Mouse (Mus musculus) lung, embryonic 14.5 days (tissue): Measurements from ENCODE around the gene Rrp1. TPM values are rescaled to one million over a fixed set of nuclear protein-coding genes. Genes with fewer than 3 reads are reported as not detected.
A peak's percentile ranks its signal among the peaks of the same experiment; 100 is the strongest.

Experiments
- ATAC-seq: fragments of 200-750 bp; cut with Nextera tagmentation; 2 replicates; pipeline ENCODE4 v1.8.0; 2017; ENCODE audit warnings: mild to moderate bottlenecking, moderate TSS enrichment, moderate library complexity; ENCODE audit not compliant: insufficient read depth
- DNase-seq: peaks from one replicate; pipeline ENCODE4 v3.0.0-alpha.2; 2015
- H3K27ac ChIP-seq: fragments of 300-500 bp; sonication (generic); 2 replicates; pipeline ENCODE4 v1.5.1; 2014; ENCODE audit warnings: low read depth, mild to moderate bottlenecking, moderate library complexity
- H3K27me3 ChIP-seq: fragments of 300-500 bp; sonication (generic); 2 replicates; pipeline ENCODE4 v1.6.1; 2014; ENCODE audit warnings: low read length, control low read depth; ENCODE audit not compliant: insufficient read depth
- H3K36me3 ChIP-seq: fragments of 300-500 bp; sonication (generic); 2 replicates; pipeline ENCODE4 v1.6.1; 2014; ENCODE audit warnings: control low read depth; ENCODE audit not compliant: insufficient read depth
- H3K4me1 ChIP-seq: fragments of 300-500 bp; sonication (generic); 2 replicates; pipeline ENCODE4 v1.6.1; 2014; ENCODE audit warnings: antibody characterized with exemption, control low read depth; ENCODE audit not compliant: insufficient read depth
- H3K4me2 ChIP-seq: fragments of 300-500 bp; sonication (generic); 2 replicates; pipeline ENCODE4 v1.6.1; 2014; ENCODE audit warnings: mild to moderate bottlenecking
- H3K4me3 ChIP-seq: fragments of 300-500 bp; sonication (generic); 2 replicates; pipeline ENCODE4 v1.5.1; 2014; ENCODE audit warnings: low read depth, low read length
- H3K9ac ChIP-seq: fragments of 300-500 bp; sonication (generic); 2 replicates; pipeline ENCODE4 v1.6.1; 2014
- H3K9me3 ChIP-seq: fragments of 300-500 bp; sonication (generic); 2 replicates; pipeline ENCODE4 v1.6.1; 2016; ENCODE audit warnings: low read depth, low read length, control low read depth
- CTCF ChIP-seq: IDR thresholded peaks from 2 replicates; pipeline ENCODE4 v1.5.1; 2016; ENCODE audit warnings: antibody characterized with exemption, low read depth
- WGBS: fragments of 180-500 bp; shearing (Covaris S2); extraction: QIAGEN DNeasy Blood & Tissue Kit; methylation state at CpG from one replicate; pipeline ENCODE4 v1.1.7; 2014; 5-methylcytosine and 5-hydroxymethylcytosine counted together
- polyA plus RNA-seq: library from polyadenylated mRNA; unstranded; fragments of >200 nt; fragmentation: Nextera tagmentation; extraction: Ambion mirVana; gene quantifications from 2 replicates; pipeline ENCODE4 v1.2.1, GENCODE M21; 2014

The Rrp1 gene
- polyA plus RNA-seq, 1 experiment from 2014 or later: 249 TPM

GRCm38 (mm10) chr10:78439550-78439949 is 26.7 kb upstream of the Rrp1 start:
- H3K27ac ChIP-seq: no peak overlapping the region
- no peak overlapping the region for H3K9ac ChIP-seq
- no peak overlapping the region for H3K4me3 ChIP-seq
- peak; percentile 70 for TF ChIP-seq CTCF
- H3K36me3 ChIP-seq: peaks cover 3% of the 10 kb centered on the region; the same call in 1 of the 2 replicates
- H3K27me3 ChIP-seq: no peaks in the 10 kb centered on the region
- H3K4me2 ChIP-seq: no peak overlapping the region
- no peak for DNase-seq
- 70% methylated on average over 4 of the region's 5 CpGs for WGBS
- no peaks in the 10 kb centered on the region for H3K4me1 ChIP-seq
- no peaks in the 10 kb centered on the region for H3K9me3 ChIP-seq
- no peak for ATAC-seq

DNA sequence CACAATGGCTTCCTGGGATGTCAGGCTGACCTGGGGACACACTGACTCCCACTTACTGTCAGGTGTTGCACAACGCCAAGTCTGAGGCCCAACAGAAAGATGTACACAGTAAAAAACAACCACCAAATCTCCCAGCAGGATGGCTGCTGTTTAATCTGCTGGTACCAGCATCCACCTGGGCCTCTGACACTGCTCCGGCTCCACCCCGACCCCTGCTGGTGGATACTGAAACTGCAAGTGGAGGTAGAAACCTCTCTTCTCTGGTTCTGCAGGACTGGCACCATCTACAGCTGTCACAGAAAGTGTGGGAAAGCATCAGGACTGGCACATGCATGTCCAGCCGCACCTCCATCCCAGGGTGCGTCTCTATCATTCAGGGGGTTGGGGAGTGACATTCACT is 25.3 kb upstream of the Rrp1 start:
- DNase-seq: peak; percentile 76
- Histone ChIP-seq H3K4me1 (no peaks in the 10 kb centered on the region), H3K9ac (no peak overlapping the region), H3K4me3 (no peak overlapping the region), H3K27me3 (no peaks in the 10 kb centered on the region), H3K4me2 (no peak overlapping the region), H3K9me3 (no peaks in the 10 kb centered on the region), H3K27ac (no peak overlapping the region), H3K36me3 (no peaks in the 10 kb centered on the region)
- TF ChIP-seq CTCF: peak; percentile 98
- peak; percentile 26; the same call in 1 of the 2 replicates for ATAC-seq
- 10% methylated on average over 5 of the region's 5 CpGs for WGBS

DNA sequence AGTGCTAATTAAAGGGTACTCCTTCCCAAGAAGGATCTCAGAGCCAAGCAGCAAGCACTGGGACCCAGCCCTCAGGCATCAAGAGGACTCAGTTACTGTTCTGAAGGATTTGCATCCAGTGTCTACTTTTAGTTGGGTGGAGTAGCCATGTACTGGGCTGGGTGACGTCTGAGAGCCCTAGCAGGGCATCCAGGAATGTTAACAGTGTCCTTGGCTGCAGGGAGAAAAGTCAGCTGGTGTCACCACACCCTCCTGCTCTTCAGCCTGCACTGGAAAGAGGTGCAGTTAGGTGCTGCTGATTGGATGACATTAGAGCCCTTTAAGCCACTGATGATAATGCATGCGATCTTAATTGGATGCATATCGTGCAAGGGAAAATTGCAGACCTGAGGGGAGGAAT is 20.0 kb upstream of the Rrp1 start:
- H3K27ac ChIP-seq: no peak overlapping the region
- ATAC-seq: no peak

DNA sequence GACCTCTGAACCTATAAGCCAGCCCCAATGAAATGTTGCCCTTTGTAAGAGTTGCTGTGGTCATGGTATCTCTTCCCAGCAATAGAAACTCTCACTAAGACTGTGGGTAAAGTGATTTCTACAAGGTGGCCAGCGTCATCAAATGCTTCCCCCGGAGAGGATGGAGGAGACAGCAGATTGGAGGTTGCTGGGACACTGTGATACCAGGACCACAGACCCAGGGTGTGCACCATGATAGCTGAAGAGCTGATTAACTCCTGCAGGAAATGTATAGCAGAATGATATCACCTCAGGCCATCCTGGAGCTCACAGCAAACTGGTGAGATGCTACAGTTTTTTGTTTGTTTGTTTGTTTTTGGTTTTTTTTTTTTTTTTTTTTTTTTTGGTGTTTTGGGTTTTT is 16.9 kb upstream of the Rrp1 start:
- 86% methylated on average over 2 of the region's 2 CpGs for WGBS
- DNase-seq (no peak), ATAC-seq (no peak)
- Histone ChIP-seq H3K4me2 (no peak overlapping the region), H3K9ac (no peak overlapping the region), H3K4me3 (no peak overlapping the region), H3K27ac (no peak overlapping the region), H3K4me1 (0 out of 2 replicates have a peak, but pooled peaks cover 5% of the 10 kb centered on the region), H3K27me3 (no peaks in the 10 kb centered on the region), H3K36me3 (peaks cover 20% of the 10 kb centered on the region), H3K9me3 (no peaks in the 10 kb centered on the region)
- TF ChIP-seq CTCF: no peak

More for the DNA sequence above, 20.0 kb upstream of the Rrp1 start:
- WGBS: 55% methylated on average over 3 of the region's 3 CpGs
- H3K4me2 ChIP-seq: no peak overlapping the region
- H3K36me3 ChIP-seq: peaks cover 11% of the 10 kb centered on the region
- no peaks in the 10 kb centered on the region for H3K9me3 ChIP-seq
- H3K4me1 ChIP-seq: no peaks in the 10 kb centered on the region
- H3K4me3 ChIP-seq: no peak overlapping the region
- no peak for DNase-seq
- no peak overlapping the region for H3K9ac ChIP-seq
- no peaks in the 10 kb centered on the region for H3K27me3 ChIP-seq
- TF ChIP-seq CTCF: no peak

- Histone ChIP-seq H3K36me3 (peaks cover 20% of the 10 kb centered on the region), H3K4me1 (0 out of 2 replicates have a peak, but pooled peaks cover 6% of the 10 kb centered on the region), H3K4me3 (no peak overlapping the region), H3K9ac (no peak overlapping the region), H3K4me2 (no peak overlapping the region), H3K27me3 (no peaks in the 10 kb centered on the region), H3K9me3 (no peaks in the 10 kb centered on the region), H3K27ac (no peak overlapping the region)
- no peak for TF ChIP-seq CTCF
- WGBS: 83% methylated on average over 5 of the region's 5 CpGs
- ATAC-seq: no peak
- no peak for DNase-seq
Measured at GRCm38 (mm10) chr10:78429180-78429579, 16.3 kb upstream of the Rrp1 start.

- Histone ChIP-seq H3K4me1 (0 out of 2 replicates have a peak, but pooled peaks cover 6% of the 10 kb centered on the region), H3K9ac (no peak overlapping the region), H3K4me3 (no peak overlapping the region), H3K4me2 (no peak overlapping the region), H3K9me3 (no peaks in the 10 kb centered on the region), H3K36me3 (peaks cover 20% of the 10 kb centered on the region), H3K27me3 (no peaks in the 10 kb centered on the region), H3K27ac (no peak overlapping the region)
- ATAC-seq (no peak), DNase-seq (no peak)
- TF ChIP-seq CTCF: no peak
- WGBS: 93% methylated on average over 11 of the region's 11 CpGs
Measured at GRCm38 (mm10) chr10:78428070-78428469, 15.2 kb upstream of the Rrp1 start.

DNA sequence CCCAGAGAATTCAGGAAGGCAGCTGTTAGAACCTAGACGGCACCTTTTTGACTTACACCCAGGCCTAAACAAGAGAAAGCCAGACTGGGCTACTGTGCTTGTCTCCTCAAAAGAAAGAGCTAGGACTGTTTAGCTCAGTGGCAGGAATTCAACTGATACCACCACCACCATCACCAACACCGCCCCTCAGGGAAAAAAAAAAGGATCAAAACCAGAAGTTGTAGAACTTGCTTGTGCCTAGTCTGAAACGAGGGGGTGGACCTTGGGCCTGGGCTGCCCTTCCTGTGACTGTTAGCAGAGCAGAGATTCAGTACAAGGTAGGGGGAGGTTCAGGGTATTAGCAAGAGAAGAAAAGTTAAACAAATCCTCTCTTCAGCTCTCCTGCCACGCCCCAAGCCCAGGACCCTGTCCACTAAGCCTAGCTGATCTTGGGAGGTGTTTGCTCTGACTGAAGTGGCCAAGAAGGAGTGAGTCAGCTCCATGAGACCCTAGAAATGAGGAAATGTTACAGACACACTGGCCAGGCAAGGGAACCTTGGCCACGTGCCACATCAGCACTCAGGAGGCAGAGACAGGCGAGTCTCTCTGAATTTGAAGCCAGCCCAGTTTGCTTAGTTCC is 13.4 kb upstream of the Rrp1 start:
- Histone ChIP-seq H3K9me3 (no peaks in the 10 kb centered on the region), H3K4me2 (peak overlapping the region; percentile 76), H3K27ac (peak overlapping the region; percentile 81), H3K36me3 (peaks cover 20% of the 10 kb centered on the region), H3K9ac (peak overlapping the region; percentile 91), H3K4me3 (peak overlapping the region; percentile 77), H3K4me1 (0 out of 2 replicates have a peak, but pooled peaks cover 6% of the 10 kb centered on the region), H3K27me3 (no peaks in the 10 kb centered on the region)
- ATAC-seq (peak; percentile 30), DNase-seq (peak; percentile 40)
- 32% methylated on average over 6 of the region's 6 CpGs for WGBS
- no peak for TF ChIP-seq CTCF
